Mouse (Mus musculus): Measurements from ENCODE around the gene Rapgef1. TPM values are rescaled to one million over a fixed set of nuclear protein-coding genes. Genes with fewer than 3 reads are reported as not detected.

Gene Rapgef1
- polyA plus RNA-seq, 1 experiment from 2014 or later: 22.5 TPM

- 52% methylated on average over 7 of the region's 7 CpGs for WGBS
- no peak overlapping the region for H3K4me3 ChIP-seq (replicated peaks; ENCODE audit: low read length)
- no peak overlapping the region for H3K9ac ChIP-seq (replicated peaks; ENCODE audit: low read depth, low read length)
- H3K4me2 ChIP-seq (ENCODE audit: low read length): no peak overlapping the region
- peaks cover 12% of the 10 kb centered on the region for H3K4me1 ChIP-seq (replicated peaks; ENCODE audit: control insufficient read depth, insufficient read depth, low read length)
- H3K27ac ChIP-seq (ENCODE audit: low read length): no peak overlapping the region
- peak; percentile 45; the same call in 1 of the 2 replicates for ATAC-seq
- no peaks in the 10 kb centered on the region for H3K9me3 ChIP-seq (ENCODE audit: control insufficient read depth, low read length)
- H3K36me3 ChIP-seq (ENCODE audit: control insufficient read depth, insufficient read depth): no peaks in the 10 kb centered on the region
- H3K27me3 ChIP-seq (replicated peaks; ENCODE audit: control insufficient read depth, insufficient read depth, low read length): no peaks in the 10 kb centered on the region
Measured at GRCm38 (mm10) chr2:29647808-29648207, 28.3 kb downstream of the Rapgef1 start.

GRCm38 (mm10) chr2:29648956-29649794, 29.7 kb downstream of the Rapgef1 start:
- Histone ChIP-seq H3K9me3 (ENCODE audit: control insufficient read depth, low read length) (no peaks in the 10 kb centered on the region), H3K27me3 (replicated peaks; ENCODE audit: control insufficient read depth, insufficient read depth, low read length) (no peaks in the 10 kb centered on the region), H3K4me1 (replicated peaks; ENCODE audit: control insufficient read depth, insufficient read depth, low read length) (peaks cover 11% of the 10 kb centered on the region), H3K4me2 (ENCODE audit: low read length) (no peak overlapping the region), H3K27ac (ENCODE audit: low read length) (no peak overlapping the region), H3K36me3 (ENCODE audit: control insufficient read depth, insufficient read depth) (no peaks in the 10 kb centered on the region), H3K4me3 (replicated peaks; ENCODE audit: low read length) (no peak overlapping the region), H3K9ac (replicated peaks; ENCODE audit: low read depth, low read length) (no peak overlapping the region)
- ATAC-seq: no peak
- 85% methylated on average over 6 of the region's 6 CpGs for WGBS

GRCm38 (mm10) chr2:29649795-29650457, 30.4 kb downstream of the Rapgef1 start:
- peaks cover 11% of the 10 kb centered on the region for H3K4me1 ChIP-seq (replicated peaks; ENCODE audit: control insufficient read depth, insufficient read depth, low read length)

GRCm38 (mm10) chr2:29651876-29652275, 32.4 kb downstream of the Rapgef1 start:
- 78% methylated on average over 5 of the region's 5 CpGs for WGBS

More at GRCm38 (mm10) chr2:29649795-29650457, 30.4 kb downstream of the Rapgef1 start:
- H3K27me3 ChIP-seq (replicated peaks; ENCODE audit: control insufficient read depth, insufficient read depth, low read length): no peaks in the 10 kb centered on the region
- H3K9ac ChIP-seq (replicated peaks; ENCODE audit: low read depth, low read length): no peak overlapping the region
- no peaks in the 10 kb centered on the region for H3K36me3 ChIP-seq (ENCODE audit: control insufficient read depth, insufficient read depth)
- H3K9me3 ChIP-seq (ENCODE audit: control insufficient read depth, low read length): no peaks in the 10 kb centered on the region
- H3K27ac ChIP-seq (ENCODE audit: low read length): no peak overlapping the region
- ATAC-seq: no peak
- no peak overlapping the region for H3K4me3 ChIP-seq (replicated peaks; ENCODE audit: low read length)
- H3K4me2 ChIP-seq (ENCODE audit: low read length): no peak overlapping the region
- WGBS: 89% methylated on average over 10 of the region's 10 CpGs

GRCm38 (mm10) chr2:29655433-29655832, 35.9 kb downstream of the Rapgef1 start:
- 94% methylated on average over 5 of the region's 5 CpGs for WGBS
- Histone ChIP-seq H3K9me3 (ENCODE audit: control insufficient read depth, low read length) (no peaks in the 10 kb centered on the region), H3K4me2 (ENCODE audit: low read length) (no peak overlapping the region), H3K4me1 (replicated peaks; ENCODE audit: control insufficient read depth, insufficient read depth, low read length) (no peaks in the 10 kb centered on the region), H3K27me3 (replicated peaks; ENCODE audit: control insufficient read depth, insufficient read depth, low read length) (no peaks in the 10 kb centered on the region), H3K4me3 (replicated peaks; ENCODE audit: low read length) (no peak overlapping the region), H3K27ac (ENCODE audit: low read length) (no peak overlapping the region), H3K36me3 (ENCODE audit: control insufficient read depth, insufficient read depth) (no peaks in the 10 kb centered on the region), H3K9ac (replicated peaks; ENCODE audit: low read depth, low read length) (no peak overlapping the region)
- ATAC-seq: no peak

More at GRCm38 (mm10) chr2:29651876-29652275, 32.4 kb downstream of the Rapgef1 start:
- Histone ChIP-seq H3K27ac (ENCODE audit: low read length) (no peak overlapping the region), H3K9ac (replicated peaks; ENCODE audit: low read depth, low read length) (no peak overlapping the region), H3K4me3 (replicated peaks; ENCODE audit: low read length) (no peak overlapping the region), H3K9me3 (ENCODE audit: control insufficient read depth, low read length) (no peaks in the 10 kb centered on the region), H3K4me2 (ENCODE audit: low read length) (no peak overlapping the region), H3K27me3 (replicated peaks; ENCODE audit: control insufficient read depth, insufficient read depth, low read length) (no peaks in the 10 kb centered on the region), H3K36me3 (ENCODE audit: control insufficient read depth, insufficient read depth) (no peaks in the 10 kb centered on the region), H3K4me1 (replicated peaks; ENCODE audit: control insufficient read depth, insufficient read depth, low read length) (peaks cover 6% of the 10 kb centered on the region; the same call in 1 of the 2 replicates)
- no peak for ATAC-seq

- 91% methylated on average over 1 of the region's 1 CpGs for WGBS
- H3K9ac ChIP-seq (replicated peaks; ENCODE audit: low read depth, low read length): no peak overlapping the region
- no peaks in the 10 kb centered on the region for H3K36me3 ChIP-seq (ENCODE audit: control insufficient read depth, insufficient read depth)
- H3K4me3 ChIP-seq (replicated peaks; ENCODE audit: low read length): no peak overlapping the region
- H3K4me1 ChIP-seq (replicated peaks; ENCODE audit: control insufficient read depth, insufficient read depth, low read length): no peaks in the 10 kb centered on the region
- no peaks in the 10 kb centered on the region for H3K27me3 ChIP-seq (replicated peaks; ENCODE audit: control insufficient read depth, insufficient read depth, low read length)
- H3K9me3 ChIP-seq (ENCODE audit: control insufficient read depth, low read length): no peaks in the 10 kb centered on the region
- no peak for ATAC-seq
- no peak overlapping the region for H3K4me2 ChIP-seq (ENCODE audit: low read length)
- H3K27ac ChIP-seq (ENCODE audit: low read length): no peak overlapping the region
Measured at GRCm38 (mm10) chr2:29656095-29656494, 36.6 kb downstream of the Rapgef1 start.

- H3K27ac ChIP-seq (ENCODE audit: low read length): no peak overlapping the region
- no peaks in the 10 kb centered on the region for H3K9me3 ChIP-seq (ENCODE audit: control insufficient read depth, low read length)
- no peaks in the 10 kb centered on the region for H3K36me3 ChIP-seq (ENCODE audit: control insufficient read depth, insufficient read depth)
- H3K4me1 ChIP-seq (replicated peaks; ENCODE audit: control insufficient read depth, insufficient read depth, low read length): no peaks in the 10 kb centered on the region
- no peak overlapping the region for H3K9ac ChIP-seq (replicated peaks; ENCODE audit: low read depth, low read length)
- no peaks in the 10 kb centered on the region for H3K27me3 ChIP-seq (replicated peaks; ENCODE audit: control insufficient read depth, insufficient read depth, low read length)
- no peak overlapping the region for H3K4me2 ChIP-seq (ENCODE audit: low read length)
- H3K4me3 ChIP-seq (replicated peaks; ENCODE audit: low read length): no peak overlapping the region
- no peak for ATAC-seq
- 71% methylated on average over 1 of the region's 1 CpGs for WGBS
Measured at GRCm38 (mm10) chr2:29657089-29657488, 37.6 kb downstream of the Rapgef1 start.

- H3K9me3 ChIP-seq (ENCODE audit: control insufficient read depth, low read length): no peaks in the 10 kb centered on the region
- no peaks in the 10 kb centered on the region for H3K36me3 ChIP-seq (ENCODE audit: control insufficient read depth, insufficient read depth)
- peaks cover 12% of the 10 kb centered on the region for H3K4me1 ChIP-seq (replicated peaks; ENCODE audit: control insufficient read depth, insufficient read depth, low read length)
- H3K4me2 ChIP-seq (ENCODE audit: low read length): no peak overlapping the region
- H3K4me3 ChIP-seq (replicated peaks; ENCODE audit: low read length): no peak overlapping the region
- 84% methylated on average over 6 of the region's 6 CpGs for WGBS
- H3K9ac ChIP-seq (replicated peaks; ENCODE audit: low read depth, low read length): no peak overlapping the region
- no peak overlapping the region for H3K27ac ChIP-seq (ENCODE audit: low read length)
- no peak for ATAC-seq
- H3K27me3 ChIP-seq (replicated peaks; ENCODE audit: control insufficient read depth, insufficient read depth, low read length): no peaks in the 10 kb centered on the region
Measured at GRCm38 (mm10) chr2:29661751-29662191, 42.3 kb downstream of the Rapgef1 start.

GRCm38 (mm10) chr2:29663260-29663877, 43.8 kb downstream of the Rapgef1 start:
- WGBS: 38% methylated on average over 4 of the region's 4 CpGs

More at GRCm38 (mm10) chr2:29663260-29663877, 43.8 kb downstream of the Rapgef1 start:
- H3K9ac ChIP-seq (replicated peaks; ENCODE audit: low read depth, low read length): no peak overlapping the region
- peaks cover 16% of the 10 kb centered on the region for H3K4me1 ChIP-seq (replicated peaks; ENCODE audit: control insufficient read depth, insufficient read depth, low read length)
- no peak overlapping the region for H3K4me2 ChIP-seq (ENCODE audit: low read length)
- H3K27ac ChIP-seq (ENCODE audit: low read length): no peak overlapping the region
- no peaks in the 10 kb centered on the region for H3K27me3 ChIP-seq (replicated peaks; ENCODE audit: control insufficient read depth, insufficient read depth, low read length)
- H3K9me3 ChIP-seq (ENCODE audit: control insufficient read depth, low read length): no peaks in the 10 kb centered on the region
- ATAC-seq: no peak
- H3K4me3 ChIP-seq (replicated peaks; ENCODE audit: low read length): no peak overlapping the region
- H3K36me3 ChIP-seq (ENCODE audit: control insufficient read depth, insufficient read depth): no peaks in the 10 kb centered on the region

All from forebrain, embryonic 16.5 days (tissue).